Mouse (Mus musculus): ENCODE results near the gene Bbs9.

Bbs9 gene

DNA sequence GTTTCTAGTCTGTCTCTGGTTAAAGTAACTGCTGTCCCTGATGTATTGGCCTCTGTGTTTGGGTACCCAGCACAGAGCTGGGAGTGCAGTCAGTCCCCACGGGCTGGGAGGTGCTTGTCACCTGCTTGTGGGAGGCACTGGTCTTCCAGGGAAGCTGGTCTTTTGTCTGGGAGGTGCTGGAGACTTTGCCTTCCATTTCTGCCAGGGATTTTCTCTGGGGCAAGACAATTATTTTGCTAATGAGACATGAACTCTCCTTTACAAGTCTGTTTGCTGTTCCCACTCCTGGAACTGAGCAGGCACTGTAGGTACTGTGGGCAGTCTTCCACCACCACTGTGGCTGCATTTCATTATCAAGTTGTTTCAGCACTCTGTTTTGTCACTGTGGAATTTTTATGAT lies 223.0 kb downstream of the Bbs9 start:
- DNase-seq, result no peak

DNA sequence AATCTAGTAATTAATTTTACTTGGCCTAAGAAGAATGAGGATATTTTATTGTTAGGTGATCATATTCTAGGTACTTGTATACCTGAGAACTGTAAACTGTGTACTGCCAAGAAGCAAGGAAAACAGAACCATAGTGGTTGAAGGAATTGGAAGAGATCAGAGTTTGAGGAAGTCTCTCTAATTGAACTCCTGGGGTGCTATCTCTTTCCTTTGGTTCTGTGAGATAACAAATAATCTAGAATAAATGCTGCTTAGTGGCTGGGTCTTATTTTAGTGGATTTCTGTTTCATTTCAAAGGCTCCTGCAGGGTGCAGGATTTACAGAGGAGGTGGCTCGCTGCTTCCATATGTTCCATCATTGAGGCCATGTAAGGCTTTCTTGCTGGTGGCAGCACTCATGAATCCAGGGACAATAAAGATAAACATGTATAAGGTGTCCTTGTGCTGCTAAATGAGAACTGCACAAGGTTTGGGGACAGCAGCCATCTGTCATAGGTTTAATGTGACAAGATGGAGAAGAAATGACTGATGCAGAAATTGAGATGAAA lies 226.6 kb downstream of the Bbs9 start:
- DNase-seq, result no peak

GRCm38 (mm10) chr9:22702812-22703367 lies 227.4 kb downstream of the Bbs9 start:
- DNase-seq, result no peak

GRCm38 (mm10) chr9:22703541-22703940 lies 228.0 kb downstream of the Bbs9 start:
- DNase-seq, result no peak

- DNase-seq, result no peak
Measured at GRCm38 (mm10) chr9:22707166-22707913, 231.8 kb downstream of the Bbs9 start.

GRCm38 (mm10) chr9:22708970-22709726 lies 233.6 kb downstream of the Bbs9 start:
- peak; percentile 52 for DNase-seq

- peak; percentile 18 for DNase-seq
Measured at GRCm38 (mm10) chr9:22710032-22710431, 234.5 kb downstream of the Bbs9 start.

- no peak for DNase-seq
Measured at GRCm38 (mm10) chr9:22711339-22711738, 235.8 kb downstream of the Bbs9 start.

GRCm38 (mm10) chr9:22712743-22713142 lies 237.2 kb downstream of the Bbs9 start:
- no peak for DNase-seq

DNA sequence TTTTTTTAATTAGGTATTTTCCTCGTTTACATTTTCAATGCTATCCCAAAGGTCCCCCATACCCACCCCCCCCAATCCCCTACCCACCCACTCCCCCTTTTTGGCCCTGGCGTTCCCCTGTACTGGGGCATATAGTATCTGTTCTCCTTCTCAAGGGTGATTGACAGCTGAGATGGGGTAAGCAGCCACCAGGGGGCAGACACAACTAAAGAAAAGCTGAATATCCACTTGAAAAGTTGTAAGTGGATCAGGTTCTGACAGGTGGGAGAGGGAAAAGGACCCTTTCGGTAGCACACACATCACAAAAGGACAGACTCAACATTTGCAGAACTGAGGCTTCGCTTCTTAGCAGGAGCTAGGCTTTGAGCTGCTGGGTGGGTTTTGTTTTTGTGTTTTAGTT lies 237.8 kb downstream of the Bbs9 start:
- DNase-seq, result peak; percentile 35

- no peak for DNase-seq
Measured at GRCm38 (mm10) chr9:22717583-22717982, 242.1 kb downstream of the Bbs9 start.

DNA sequence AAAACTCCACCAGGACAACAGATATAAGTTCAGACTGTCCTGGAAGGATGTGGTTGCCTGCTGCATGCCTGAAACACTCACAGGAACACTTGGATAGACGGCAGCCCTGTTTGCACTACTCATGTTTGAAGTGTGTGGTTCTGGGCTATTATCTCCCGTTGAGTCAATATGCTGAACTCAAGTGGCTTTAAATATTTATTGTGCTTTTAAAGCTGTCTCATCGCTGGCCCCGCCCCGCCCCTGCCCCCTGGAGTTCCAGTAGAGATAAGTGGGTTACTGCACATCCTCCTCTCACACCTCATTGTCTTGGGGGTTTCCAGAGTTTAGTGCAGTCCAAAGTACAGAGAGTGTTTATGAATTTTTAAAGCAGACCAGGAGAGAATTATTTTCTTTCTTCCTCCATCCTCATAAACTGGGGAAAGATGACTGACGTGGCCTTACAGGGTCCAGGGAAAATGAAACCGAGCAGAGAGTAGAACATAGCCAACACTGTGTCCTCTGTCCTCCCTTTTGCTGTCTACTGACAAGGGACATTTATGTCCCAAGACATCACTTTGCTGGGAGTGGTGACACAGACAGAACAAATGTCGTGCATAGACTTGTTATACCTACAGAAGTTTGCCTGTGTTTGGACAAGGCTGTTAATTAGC lies 242.8 kb downstream of the Bbs9 start:
- DNase-seq, result no peak

- no peak for DNase-seq
Measured at GRCm38 (mm10) chr9:22732646-22733045, 257.1 kb downstream of the Bbs9 start.

DNA sequence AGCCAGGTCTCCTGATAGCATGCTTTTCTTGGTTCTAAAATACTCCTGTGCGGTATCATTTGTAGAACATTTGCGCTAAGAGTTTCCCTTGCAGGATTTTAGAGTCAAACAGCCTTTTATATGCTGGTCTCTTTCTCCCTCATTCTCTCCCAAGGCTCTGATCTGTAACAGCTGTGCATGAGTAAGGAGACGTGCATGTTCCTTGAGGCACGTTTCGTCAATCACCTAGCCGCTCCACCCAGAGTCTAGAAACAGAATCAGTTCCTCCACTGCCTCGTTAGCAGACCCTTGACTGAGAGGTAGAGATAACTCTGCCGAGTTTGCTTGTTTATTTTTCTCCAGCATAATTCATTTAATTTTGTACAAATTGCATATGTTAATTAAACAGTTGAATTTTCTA lies 259.4 kb downstream of the Bbs9 start:
- DNase-seq, result no peak

DNA sequence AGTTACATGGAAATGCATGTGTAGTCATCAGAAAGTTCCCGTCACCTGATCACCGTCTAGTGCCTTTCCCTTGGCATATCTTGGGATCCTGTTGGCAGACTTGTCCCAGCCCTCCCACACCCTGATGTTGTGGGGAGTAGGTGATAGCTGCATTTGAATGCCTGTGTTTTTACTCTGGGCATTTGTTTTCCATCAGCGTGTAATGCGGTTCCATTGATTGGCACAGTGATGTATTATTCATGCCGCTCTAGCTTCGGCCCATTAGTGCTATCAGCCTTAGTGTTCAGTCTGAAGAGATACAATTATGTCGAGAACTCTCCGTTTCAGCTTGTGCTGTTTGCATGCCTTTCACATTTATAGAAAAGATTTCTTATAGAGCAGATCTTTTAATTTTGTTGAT lies 259.9 kb downstream of the Bbs9 start:
- no peak for DNase-seq

- no peak for DNase-seq
Measured at GRCm38 (mm10) chr9:22737893-22738292, 262.4 kb downstream of the Bbs9 start.

GRCm38 (mm10) chr9:22738861-22739260 lies 263.3 kb downstream of the Bbs9 start:
- no peak for DNase-seq

DNA sequence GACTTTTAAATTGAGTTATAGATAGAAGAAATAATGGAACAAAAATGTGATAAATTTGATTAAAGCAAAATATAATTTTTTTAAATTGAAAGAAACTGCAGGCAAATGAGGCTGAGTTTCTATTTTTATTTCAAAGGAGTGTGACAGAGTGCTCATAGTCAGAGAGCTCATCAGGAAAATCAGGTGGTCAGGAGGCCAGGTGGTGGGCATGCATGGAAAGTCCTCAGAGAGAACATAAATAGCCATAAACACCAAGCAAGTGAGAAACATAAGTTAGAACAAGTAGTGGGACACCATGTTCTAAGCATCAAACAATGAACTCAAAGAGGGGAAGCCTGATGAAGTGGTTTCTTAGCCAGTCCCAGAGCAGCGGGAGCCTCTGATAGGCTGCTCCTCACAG lies 266.5 kb downstream of the Bbs9 start:
- DNase-seq, result no peak

DNA sequence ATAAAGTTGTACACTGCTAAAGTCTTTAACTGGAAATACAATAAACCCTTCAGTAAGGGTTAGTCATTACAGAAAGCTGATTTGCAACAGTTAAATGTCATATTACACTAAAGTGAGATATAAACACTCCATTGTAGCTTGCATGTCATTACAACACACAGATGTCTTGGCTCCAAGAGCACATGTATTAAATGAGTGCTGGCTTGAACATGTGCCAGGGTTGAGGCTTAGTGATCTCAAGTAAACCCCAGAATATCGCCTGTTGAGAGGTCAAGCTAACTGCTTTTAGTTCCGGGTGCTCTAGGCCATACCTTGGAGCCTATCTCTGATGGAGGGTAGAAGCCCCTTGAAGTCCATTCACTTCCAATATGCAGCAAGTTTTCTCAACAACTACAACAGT lies 273.1 kb downstream of the Bbs9 start:
- DNase-seq, result no peak

- no peak for DNase-seq
Measured at GRCm38 (mm10) chr9:22750779-22751545, 275.4 kb downstream of the Bbs9 start.

- DNase-seq, result no peak
Measured at GRCm38 (mm10) chr9:22751546-22751929, 276.0 kb downstream of the Bbs9 start.

DNA sequence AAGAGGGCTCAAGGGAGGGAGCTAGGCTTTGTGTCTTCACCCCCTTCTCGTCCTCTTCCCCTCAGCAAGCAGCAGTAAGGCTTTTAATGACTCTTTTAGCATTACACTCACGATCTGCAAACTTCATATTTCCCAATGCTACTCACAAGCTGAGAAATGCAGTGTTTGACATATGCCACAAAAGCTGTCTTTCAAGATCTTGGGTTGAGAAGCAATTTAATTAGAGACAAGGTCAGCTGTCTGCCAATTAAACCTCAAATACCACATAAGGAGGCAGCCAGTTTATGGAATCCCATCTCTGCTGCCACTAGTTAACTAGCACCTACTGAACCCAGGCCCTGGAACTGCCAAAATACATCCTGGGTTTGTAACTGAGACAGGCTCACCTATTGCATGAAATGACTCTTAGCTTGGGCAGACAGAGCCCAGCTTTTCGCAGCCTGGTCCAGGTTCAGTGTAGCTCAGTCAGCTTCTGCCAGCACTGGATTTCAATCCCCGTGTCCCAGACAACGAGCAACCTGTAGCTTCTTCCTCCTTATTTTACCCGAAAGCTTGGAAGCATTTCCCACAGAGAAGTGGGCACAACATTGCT lies 278.7 kb downstream of the Bbs9 start:
- DNase-seq, result no peak

All from right cerebral cortex, postnatal 14 days (tissue).